Mouse (Mus musculus): ENCODE measurements at regions not wholly inside any gene's neighbourhood (a gene's known extent, or its start where the extent isn't known, plus 50 kb on each side); places are given as distances from the start of the nearest gene placed in this dataset.

GRCm38 (mm10) chr12:56242803-56243202 lies 102.9 kb downstream of the Mbip start:
- H3K27ac ChIP-seq (ENCODE audit: control insufficient read depth, insufficient read depth, low read depth, low read length, poor library complexity), result no peak overlapping the region
- WGBS, result 63% methylated on average over 5 of the region's 5 CpGs
- no peak overlapping the region for H3K4me3 ChIP-seq (replicated peaks; ENCODE audit: control insufficient read depth, low read depth, low read length)
- TF ChIP-seq POLR2A (IDR thresholded peaks at IDR 0.05; ENCODE audit: borderline replicate concordance, control insufficient read depth, low read depth, low read length) (no peak), CTCF (IDR thresholded peaks at IDR 0.05; ENCODE audit: control insufficient read depth, insufficient read depth, low read length) (no peak)
- H3K4me1 ChIP-seq (ENCODE audit: control insufficient read depth, insufficient read depth, low read length), result no peaks in the 10 kb centered on the region

GRCm38 (mm10) chr12:56241735-56242134 lies 104.0 kb downstream of the Mbip start:
- TF ChIP-seq CTCF (IDR thresholded peaks at IDR 0.05; ENCODE audit: control insufficient read depth, insufficient read depth, low read length) (no peak), POLR2A (IDR thresholded peaks at IDR 0.05; ENCODE audit: borderline replicate concordance, control insufficient read depth, low read depth, low read length) (no peak)
- WGBS, result 25% methylated on average over 5 of the region's 5 CpGs
- no peak overlapping the region for H3K4me3 ChIP-seq (replicated peaks; ENCODE audit: control insufficient read depth, low read depth, low read length)
- H3K27ac ChIP-seq (ENCODE audit: control insufficient read depth, insufficient read depth, low read depth, low read length, poor library complexity), result no peak overlapping the region
- no peaks in the 10 kb centered on the region for H3K4me1 ChIP-seq (ENCODE audit: control insufficient read depth, insufficient read depth, low read length)

GRCm38 (mm10) chr12:56240206-56240605 lies 105.5 kb downstream of the Mbip start:
- H3K4me3 ChIP-seq (replicated peaks; ENCODE audit: control insufficient read depth, low read depth, low read length), result no peak overlapping the region
- no peak for TF ChIP-seq CTCF (IDR thresholded peaks at IDR 0.05; ENCODE audit: control insufficient read depth, insufficient read depth, low read length)
- no peak for TF ChIP-seq POLR2A (IDR thresholded peaks at IDR 0.05; ENCODE audit: borderline replicate concordance, control insufficient read depth, low read depth, low read length)
- H3K4me1 ChIP-seq (ENCODE audit: control insufficient read depth, insufficient read depth, low read length), result no peaks in the 10 kb centered on the region
- H3K27ac ChIP-seq (ENCODE audit: control insufficient read depth, insufficient read depth, low read depth, low read length, poor library complexity), result no peak overlapping the region
- 70% methylated on average over 12 of the region's 12 CpGs for WGBS

GRCm38 (mm10) chr12:56234571-56234970 lies 111.1 kb downstream of the Mbip start:
- Histone ChIP-seq H3K4me1 (ENCODE audit: control insufficient read depth, insufficient read depth, low read length) (no peaks in the 10 kb centered on the region), H3K27ac (ENCODE audit: control insufficient read depth, insufficient read depth, low read depth, low read length, poor library complexity) (no peak overlapping the region), H3K4me3 (replicated peaks; ENCODE audit: control insufficient read depth, low read depth, low read length) (no peak overlapping the region)
- 78% methylated on average over 6 of the region's 6 CpGs for WGBS
- no peak for TF ChIP-seq CTCF (IDR thresholded peaks at IDR 0.05; ENCODE audit: control insufficient read depth, insufficient read depth, low read length)
- TF ChIP-seq POLR2A (IDR thresholded peaks at IDR 0.05; ENCODE audit: borderline replicate concordance, control insufficient read depth, low read depth, low read length), result no peak

GRCm38 (mm10) chr12:56233209-56233608 lies 112.5 kb downstream of the Mbip start:
- no peaks in the 10 kb centered on the region for H3K4me1 ChIP-seq (ENCODE audit: control insufficient read depth, insufficient read depth, low read length)
- no peak overlapping the region for H3K4me3 ChIP-seq (replicated peaks; ENCODE audit: control insufficient read depth, low read depth, low read length)
- H3K27ac ChIP-seq (ENCODE audit: control insufficient read depth, insufficient read depth, low read depth, low read length, poor library complexity), result no peak overlapping the region
- TF ChIP-seq POLR2A (IDR thresholded peaks at IDR 0.05; ENCODE audit: borderline replicate concordance, control insufficient read depth, low read depth, low read length) (no peak), CTCF (IDR thresholded peaks at IDR 0.05; ENCODE audit: control insufficient read depth, insufficient read depth, low read length) (no peak)

- H3K4me3 ChIP-seq (replicated peaks; ENCODE audit: control insufficient read depth, low read depth, low read length), result no peak overlapping the region
- no peaks in the 10 kb centered on the region for H3K4me1 ChIP-seq (ENCODE audit: control insufficient read depth, insufficient read depth, low read length)
- no peak for TF ChIP-seq CTCF (IDR thresholded peaks at IDR 0.05; ENCODE audit: control insufficient read depth, insufficient read depth, low read length)
- TF ChIP-seq POLR2A (IDR thresholded peaks at IDR 0.05; ENCODE audit: borderline replicate concordance, control insufficient read depth, low read depth, low read length), result no peak
- WGBS, result 90% methylated on average over 3 of the region's 3 CpGs
- H3K27ac ChIP-seq (ENCODE audit: control insufficient read depth, insufficient read depth, low read depth, low read length, poor library complexity), result no peak overlapping the region
Observed at GRCm38 (mm10) chr12:56224142-56224895, 121.4 kb downstream of the Mbip start.

GRCm38 (mm10) chr12:56193524-56193923 lies 152.2 kb downstream of the Mbip start:
- H3K27ac ChIP-seq (ENCODE audit: control insufficient read depth, insufficient read depth, low read depth, low read length, poor library complexity), result no peak overlapping the region
- no peak for TF ChIP-seq POLR2A (IDR thresholded peaks at IDR 0.05; ENCODE audit: borderline replicate concordance, control insufficient read depth, low read depth, low read length)
- TF ChIP-seq CTCF (IDR thresholded peaks at IDR 0.05; ENCODE audit: control insufficient read depth, insufficient read depth, low read length), result no peak
- 66% methylated on average over 3 of the region's 3 CpGs for WGBS
- H3K4me1 ChIP-seq (ENCODE audit: control insufficient read depth, insufficient read depth, low read length), result no peaks in the 10 kb centered on the region
- no peak overlapping the region for H3K4me3 ChIP-seq (replicated peaks; ENCODE audit: control insufficient read depth, low read depth, low read length)

- Histone ChIP-seq H3K27ac (ENCODE audit: control insufficient read depth, insufficient read depth, low read depth, low read length, poor library complexity) (no peak overlapping the region), H3K4me1 (ENCODE audit: control insufficient read depth, insufficient read depth, low read length) (no peaks in the 10 kb centered on the region), H3K4me3 (replicated peaks; ENCODE audit: control insufficient read depth, low read depth, low read length) (no peak overlapping the region)
- no peak for TF ChIP-seq CTCF (IDR thresholded peaks at IDR 0.05; ENCODE audit: control insufficient read depth, insufficient read depth, low read length)
- no peak for TF ChIP-seq POLR2A (IDR thresholded peaks at IDR 0.05; ENCODE audit: borderline replicate concordance, control insufficient read depth, low read depth, low read length)
- 83% methylated on average over 12 of the region's 12 CpGs for WGBS
Observed at GRCm38 (mm10) chr12:56189562-56189961, 156.1 kb downstream of the Mbip start.

GRCm38 (mm10) chr12:56160736-56161135 lies 185.0 kb downstream of the Mbip start:
- no peak for TF ChIP-seq CTCF (IDR thresholded peaks at IDR 0.05; ENCODE audit: control insufficient read depth, insufficient read depth, low read length)
- no peak for TF ChIP-seq POLR2A (IDR thresholded peaks at IDR 0.05; ENCODE audit: borderline replicate concordance, control insufficient read depth, low read depth, low read length)
- WGBS, result 69% methylated on average over 3 of the region's 3 CpGs
- H3K27ac ChIP-seq (ENCODE audit: control insufficient read depth, insufficient read depth, low read depth, low read length, poor library complexity), result no peak overlapping the region
- H3K4me1 ChIP-seq (ENCODE audit: control insufficient read depth, insufficient read depth, low read length), result no peaks in the 10 kb centered on the region
- H3K4me3 ChIP-seq (replicated peaks; ENCODE audit: control insufficient read depth, low read depth, low read length), result no peak overlapping the region

Data from bone marrow, adult 2 months (tissue).